Mouse (Mus musculus) adrenal gland, adult 8-10 months (tissue): ENCODE measurements around the gene Gm20820. TPM values are rescaled to one million over a fixed set of nuclear protein-coding genes. Genes with fewer than 3 reads are reported as not detected.
"Not testable (repeated sequence)": the region's sequence is repeated elsewhere in the genome, so short reads cannot be mapped to it uniquely, and the experiment has no call there.

Experiments used
- DNase-seq: peaks from one replicate; pipeline ENCODE4 v3.0.0; 2022
- total RNA-seq, 4 experiments: library from RNA; stranded (reverse); gene quantifications; 2 replicates each; pipeline ENCODE4 v1.2.4; 2022

Gm20820 gene
- total RNA-seq, result not detected

- not testable (repeated sequence) for DNase-seq
These were observed at the start of gene Gm20820 for GRCm38 (mm10) chrY:86061472-86061871. Gene Gm20820 (plus strand): TSS chrY:86061772.
